Mouse (Mus musculus): ENCODE results near the gene Ermap.

DNA sequence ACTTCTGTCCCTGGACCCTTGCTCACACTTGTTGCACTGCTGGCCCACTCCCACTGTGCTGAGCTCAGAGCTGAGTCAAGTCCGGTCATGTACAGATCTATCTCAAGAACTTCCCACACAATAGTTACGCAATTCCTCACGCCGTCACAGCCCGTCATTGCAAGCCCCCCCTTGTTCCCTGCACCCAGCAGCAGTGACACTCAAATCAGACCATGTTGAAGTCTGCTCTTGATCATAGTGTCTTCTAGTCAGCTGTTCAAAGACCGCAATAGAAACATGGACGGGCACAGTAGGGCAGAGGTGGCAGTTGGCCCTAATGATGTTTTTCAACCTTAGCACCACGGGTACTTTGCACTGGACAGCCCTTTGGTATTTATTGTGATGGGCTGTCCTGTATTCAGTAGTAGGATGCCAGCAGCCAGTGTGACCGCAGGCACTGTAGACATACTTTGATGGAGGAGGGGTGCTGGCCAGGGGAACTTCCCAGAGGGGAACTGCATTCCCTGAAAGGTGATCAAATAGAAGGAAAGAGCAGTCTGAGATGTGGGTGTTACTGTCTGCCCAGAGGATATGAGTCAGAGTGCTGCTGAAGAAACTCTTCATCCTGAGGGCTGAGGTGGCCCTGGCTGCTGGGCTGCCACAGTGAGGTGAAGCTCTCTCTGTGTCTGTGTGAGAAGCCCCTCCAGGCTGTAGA, 64.1 kb downstream of the Ermap start:
- TF ChIP-seq CTCF (IDR thresholded peaks at IDR 0.05; ENCODE audit: low read depth, low read length) = no peak
- no peak for TF ChIP-seq POLR2A (IDR thresholded peaks at IDR 0.05; ENCODE audit: extremely low read depth, insufficient read depth, low read length)
